Mouse (Mus musculus) intestine, embryonic 14.5 days (tissue): Measurements from ENCODE around the gene 9930022D16Rik. TPM values are rescaled to one million over a fixed set of nuclear protein-coding genes. Genes with fewer than 3 reads are reported as not detected.

Experiments used
- ATAC-seq: fragments of 200-750 bp; cut with Nextera tagmentation; replicated peaks from 2 replicates; pipeline ENCODE4 v1.8.0; 2017; ENCODE audit warnings: low read depth, moderate number of reproducible peaks, moderate TSS enrichment, moderate library complexity; ENCODE audit not compliant: low FRiP score, low TSS enrichment
- DNase-seq: peaks from one replicate; pipeline ENCODE4 v3.0.0-alpha.2; 2018; ENCODE audit warnings: low spot score
- H3K27ac ChIP-seq: fragments of 300-500 bp; sonication (generic); 2 replicates; pipeline ENCODE4 v1.5.1; 2014; ENCODE audit warnings: low read depth, mild to moderate bottlenecking, control low read depth
- H3K27me3 ChIP-seq: fragments of 300-500 bp; sonication (generic); replicated peaks from 2 replicates; pipeline ENCODE4 v1.6.1; 2014; ENCODE audit warnings: low read length, control low read depth; ENCODE audit not compliant: control insufficient read depth, insufficient read depth
- H3K36me3 ChIP-seq: fragments of 300-500 bp; sonication (generic); 2 replicates; pipeline ENCODE4 v1.6.1; 2014; ENCODE audit warnings: low read length, control low read depth; ENCODE audit not compliant: control insufficient read depth, insufficient read depth
- H3K4me1 ChIP-seq: fragments of 300-500 bp; sonication (generic); replicated peaks from 2 replicates; pipeline ENCODE4 v1.6.1; 2014; ENCODE audit warnings: low read length, control low read depth, mixed read lengths; ENCODE audit not compliant: control insufficient read depth, insufficient read depth
- H3K4me2 ChIP-seq: fragments of 300-500 bp; sonication (generic); 2 replicates; pipeline ENCODE4 v1.6.1; 2014; ENCODE audit warnings: low read length
- H3K4me3 ChIP-seq: fragments of 300-500 bp; sonication (generic); 2 replicates; pipeline ENCODE4 v1.5.1; 2014; ENCODE audit warnings: low read depth, low read length, control low read depth, mixed read lengths
- H3K9ac ChIP-seq: fragments of 300-500 bp; sonication (generic); 2 replicates; pipeline ENCODE4 v1.6.1; 2014; ENCODE audit warnings: mild to moderate bottlenecking, low read length
- H3K9me3 ChIP-seq: fragments of 300-500 bp; sonication (generic); 2 replicates; pipeline ENCODE4 v1.6.1; 2016; ENCODE audit warnings: low read length, control low read depth; ENCODE audit not compliant: control insufficient read depth
- WGBS: fragments of 180-500 bp; shearing (Covaris S2); extraction: QIAGEN DNeasy Blood & Tissue Kit; methylation state at CpG from one replicate; pipeline ENCODE4 v1.1.7; 2014; 5-methylcytosine and 5-hydroxymethylcytosine counted together
- polyA plus RNA-seq: library from polyadenylated mRNA; unstranded; fragments of >200 nt; fragmentation: Nextera tagmentation; extraction: Ambion mirVana; gene quantifications from 2 replicates; pipeline ENCODE4 v1.2.1, GENCODE M21; 2014

The 9930022D16Rik gene
- polyA plus RNA-seq, 1 experiment from 2014 or later, result not detected

DNA sequence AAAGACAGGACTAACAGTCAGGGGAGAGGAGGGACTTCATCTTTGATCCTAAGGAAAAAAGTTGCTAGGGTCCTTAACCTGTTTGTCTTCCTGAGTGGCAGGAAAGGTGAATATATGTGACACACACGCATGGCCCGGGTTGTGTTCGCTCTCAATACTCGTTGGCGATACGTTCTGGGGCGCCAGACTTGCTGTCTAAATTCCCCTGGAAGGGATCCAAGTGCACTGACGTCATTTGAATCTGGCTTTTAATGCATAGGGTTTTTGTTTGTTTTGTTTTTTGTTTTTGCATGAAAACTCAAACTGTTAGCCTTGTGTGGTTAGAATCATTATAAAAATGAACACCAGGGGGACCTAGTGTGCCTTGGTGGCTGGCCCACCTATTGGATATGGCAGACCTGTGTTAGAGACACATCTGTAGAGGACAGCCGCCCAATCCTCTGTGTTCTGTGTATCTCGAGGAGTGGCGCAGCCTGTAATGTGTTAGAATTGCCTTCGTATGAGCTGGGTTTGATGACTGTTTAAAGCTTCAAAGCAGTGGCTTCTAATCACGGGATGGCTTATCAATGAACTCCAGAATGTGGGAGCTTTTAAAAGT lies 31.8 kb downstream of the 9930022D16Rik start:
- Histone ChIP-seq H3K27me3 (no peaks in the 10 kb centered on the region), H3K36me3 (no peaks in the 10 kb centered on the region), H3K9ac (no peak overlapping the region), H3K9me3 (no peaks in the 10 kb centered on the region), H3K4me2 (no peak overlapping the region), H3K4me1 (no peaks in the 10 kb centered on the region; the same call in 1 of the 2 replicates), H3K27ac (no peak overlapping the region), H3K4me3 (no peak overlapping the region)
- DNase-seq (peak; percentile 57), ATAC-seq (0 out of 2 replicates have a peak, but pooled peaks have one; percentile 58)
- WGBS, result 50% methylated on average over 13 of the region's 13 CpGs

DNA sequence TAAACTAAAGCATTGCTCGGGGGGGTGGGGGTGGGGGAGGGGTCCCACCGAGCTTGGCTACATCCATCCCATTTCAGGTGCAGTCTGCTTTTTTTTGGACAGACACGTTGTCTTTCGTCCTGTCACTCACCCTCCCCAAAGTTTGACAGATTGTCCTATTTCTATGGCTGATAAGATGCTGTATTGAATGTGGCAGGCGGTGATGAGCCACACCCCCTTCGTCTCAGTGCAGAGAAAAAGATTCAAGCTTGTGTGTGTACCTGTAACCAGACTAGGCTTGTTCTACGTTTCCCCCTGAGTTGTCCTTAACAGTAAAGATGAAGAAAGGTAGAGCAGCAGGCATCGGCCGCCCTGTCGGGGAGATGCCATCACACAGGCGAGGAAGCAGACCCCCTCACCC lies 37.5 kb downstream of the 9930022D16Rik start:
- WGBS, result 83% methylated on average over 11 of the region's 11 CpGs
- H3K4me1 ChIP-seq, result no peaks in the 10 kb centered on the region
- ATAC-seq, result no peak

DNA sequence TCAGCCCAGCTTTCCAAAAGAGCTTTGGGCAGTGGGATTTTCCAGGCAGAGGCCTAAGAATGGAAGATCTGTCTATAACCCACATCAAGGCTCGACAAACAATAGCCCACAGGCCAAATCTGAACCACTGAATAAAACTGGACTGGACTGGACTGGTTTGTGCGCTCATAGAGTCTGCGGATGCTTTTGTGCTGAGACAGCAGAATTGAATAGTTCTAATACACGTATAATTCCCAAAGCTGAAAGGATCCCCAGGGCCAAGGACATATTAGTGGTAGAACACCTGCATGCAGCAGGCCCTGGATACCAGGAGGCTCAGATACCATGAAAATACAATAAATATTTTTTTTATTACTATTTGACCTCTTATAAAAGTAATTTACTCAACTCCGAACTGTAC lies 42.5 kb downstream of the 9930022D16Rik start:
- H3K9me3 ChIP-seq, result no peaks in the 10 kb centered on the region
- WGBS, result 89% methylated on average over 5 of the region's 5 CpGs

More for the DNA sequence above, 37.5 kb downstream of the 9930022D16Rik start:
- H3K4me2 ChIP-seq, result no peak overlapping the region
- no peak overlapping the region for H3K9ac ChIP-seq
- H3K27me3 ChIP-seq, result no peaks in the 10 kb centered on the region
- H3K36me3 ChIP-seq, result peaks cover 9% of the 10 kb centered on the region; the same call in 1 of the 2 replicates
- no peak overlapping the region for H3K4me3 ChIP-seq
- H3K9me3 ChIP-seq, result no peaks in the 10 kb centered on the region
- H3K27ac ChIP-seq, result no peak overlapping the region
- no peak for DNase-seq

DNA sequence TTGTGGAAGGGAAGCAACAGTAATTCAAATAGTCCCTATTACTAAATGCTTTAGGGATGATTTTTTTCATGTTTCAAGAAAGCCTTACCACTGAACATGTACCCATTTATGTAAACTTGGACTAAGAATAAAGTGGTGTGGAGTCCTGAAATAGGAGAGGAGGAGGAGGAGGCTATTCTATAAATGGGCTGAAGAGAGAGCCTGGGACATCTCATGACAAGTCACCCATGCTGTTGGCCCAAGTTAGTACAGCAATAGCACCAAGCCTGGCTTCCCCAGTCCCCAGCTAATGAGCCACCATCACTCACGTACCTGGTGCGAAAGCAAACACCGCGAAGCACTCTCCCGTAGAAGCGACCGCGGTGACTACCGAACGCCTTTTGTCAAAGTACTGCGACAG lies 44.4 kb downstream of the 9930022D16Rik start:
- Histone ChIP-seq H3K9ac (no peak overlapping the region), H3K4me1 (no peaks in the 10 kb centered on the region), H3K4me3 (no peak overlapping the region), H3K4me2 (no peak overlapping the region), H3K9me3 (no peaks in the 10 kb centered on the region), H3K27me3 (no peaks in the 10 kb centered on the region), H3K27ac (no peak overlapping the region), H3K36me3 (peaks cover under 1% of the 10 kb centered on the region; the same call in 1 of the 2 replicates)
- 92% methylated on average over 11 of the region's 11 CpGs for WGBS
- DNase-seq (no peak), ATAC-seq (no peak)

More for the DNA sequence above, 42.5 kb downstream of the 9930022D16Rik start:
- H3K4me2 ChIP-seq, result no peak overlapping the region
- no peak overlapping the region for H3K27ac ChIP-seq
- no peaks in the 10 kb centered on the region for H3K27me3 ChIP-seq
- H3K36me3 ChIP-seq, result peaks cover 9% of the 10 kb centered on the region; the same call in 1 of the 2 replicates
- H3K4me3 ChIP-seq, result no peak overlapping the region
- H3K4me1 ChIP-seq, result no peaks in the 10 kb centered on the region
- no peak overlapping the region for H3K9ac ChIP-seq
- ATAC-seq (no peak), DNase-seq (no peak)

DNA sequence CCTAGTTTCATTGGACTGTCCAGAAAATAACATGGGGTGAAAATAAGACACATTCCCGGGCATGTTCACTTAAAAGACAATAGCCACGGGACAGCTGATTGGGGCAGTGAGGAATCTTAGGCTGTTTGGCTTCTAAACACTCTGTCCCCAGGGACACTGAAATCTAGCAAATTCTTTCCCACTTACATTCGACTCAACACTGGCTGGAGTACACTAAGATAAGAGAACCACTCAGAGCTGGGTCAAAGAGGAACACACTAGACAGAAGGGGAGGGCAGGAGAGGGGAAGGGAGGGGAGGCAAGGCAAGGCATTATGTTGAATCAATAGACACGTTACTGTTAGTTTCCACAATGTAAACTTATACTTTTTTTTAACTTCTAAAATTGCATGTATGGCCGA lies 46.9 kb downstream of the 9930022D16Rik start:
- H3K36me3 ChIP-seq, result no peaks in the 10 kb centered on the region
- H3K27ac ChIP-seq, result no peak overlapping the region
- H3K4me3 ChIP-seq, result no peak overlapping the region
- no peak overlapping the region for H3K4me2 ChIP-seq
- WGBS, result 68% methylated on average over 5 of the region's 5 CpGs
- H3K9me3 ChIP-seq, result no peaks in the 10 kb centered on the region
- DNase-seq, result no peak
- H3K27me3 ChIP-seq, result no peaks in the 10 kb centered on the region
- no peak for ATAC-seq
- H3K4me1 ChIP-seq, result no peaks in the 10 kb centered on the region
- H3K9ac ChIP-seq, result no peak overlapping the region

DNA sequence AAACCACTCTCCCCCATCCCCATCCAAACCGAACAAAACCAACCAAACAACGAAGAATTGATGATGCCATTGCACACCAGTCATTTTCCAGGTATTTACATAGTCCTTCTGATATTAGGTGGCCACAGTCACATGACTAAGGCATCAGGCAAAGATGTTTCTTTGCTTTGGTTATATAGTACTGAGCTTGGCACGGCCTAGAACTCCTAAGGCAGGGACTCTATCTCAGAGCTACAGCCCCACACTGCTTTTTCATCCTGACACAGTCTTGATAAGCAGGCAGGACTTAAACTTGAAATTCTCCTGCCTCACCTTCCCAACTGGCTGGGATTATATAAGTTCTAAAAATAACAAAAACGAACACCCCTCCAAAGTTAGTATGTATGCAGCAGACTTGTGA lies 51.4 kb downstream of the 9930022D16Rik start:
- Histone ChIP-seq H3K4me3 (no peak overlapping the region), H3K27me3 (no peaks in the 10 kb centered on the region), H3K9ac (no peak overlapping the region), H3K4me1 (no peaks in the 10 kb centered on the region), H3K4me2 (no peak overlapping the region), H3K27ac (no peak overlapping the region), H3K9me3 (no peaks in the 10 kb centered on the region), H3K36me3 (no peaks in the 10 kb centered on the region)
- DNase-seq (no peak), ATAC-seq (no peak)
- 90% methylated on average over 4 of the region's 4 CpGs for WGBS

DNA sequence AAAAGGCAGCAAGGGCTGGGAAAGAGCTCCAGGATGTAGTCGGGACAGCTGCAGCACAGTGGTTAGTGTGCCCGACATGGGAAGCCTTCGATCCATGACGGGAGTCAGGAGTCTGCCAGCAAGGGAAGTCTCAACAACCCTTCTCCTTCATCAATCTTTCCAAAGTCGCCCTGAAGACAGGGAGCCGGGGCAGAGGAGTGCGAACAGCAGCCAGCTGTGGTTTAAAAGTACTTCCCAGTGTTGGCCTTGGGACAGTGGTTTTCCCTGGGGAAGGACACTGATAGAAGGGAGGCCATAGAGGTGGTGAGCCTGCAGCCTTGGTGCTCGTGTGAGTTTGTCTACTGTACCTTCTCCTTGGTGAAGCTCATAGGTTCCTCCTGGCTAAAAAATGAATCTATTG lies 53.3 kb downstream of the 9930022D16Rik start:
- ATAC-seq, result no peak

DNA sequence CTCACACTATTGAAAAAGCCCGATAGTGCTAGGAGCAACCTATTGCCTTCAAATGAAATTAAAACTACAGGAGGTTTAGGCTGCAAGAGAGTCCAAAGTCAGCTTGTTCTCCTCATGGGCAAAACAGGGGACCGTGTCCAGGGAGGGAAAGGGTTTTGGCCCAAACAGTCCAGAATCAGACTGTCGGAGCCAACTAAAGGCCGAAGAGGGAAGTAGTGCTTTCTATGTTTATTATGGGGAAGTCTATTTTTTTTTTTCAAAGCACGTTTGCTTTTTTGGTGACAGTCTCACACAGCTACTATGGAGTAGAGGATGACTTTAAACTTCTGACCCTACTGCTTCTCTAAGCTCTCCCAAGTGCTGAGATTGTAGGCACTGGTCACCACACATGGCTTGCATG lies 54.4 kb downstream of the 9930022D16Rik start:
- Histone ChIP-seq H3K4me1 (no peaks in the 10 kb centered on the region; the same call in 1 of the 2 replicates), H3K4me3 (no peak overlapping the region), H3K9ac (no peak overlapping the region), H3K27me3 (peaks cover 10% of the 10 kb centered on the region; the same call in 1 of the 2 replicates), H3K4me2 (no peak overlapping the region), H3K9me3 (no peaks in the 10 kb centered on the region), H3K27ac (no peak overlapping the region), H3K36me3 (no peaks in the 10 kb centered on the region)
- ATAC-seq, result no peak
- DNase-seq, result no peak
- 77% methylated on average over 5 of the region's 5 CpGs for WGBS

More for the DNA sequence above, 53.3 kb downstream of the 9930022D16Rik start:
- no peak for DNase-seq
- Histone ChIP-seq H3K9ac (no peak overlapping the region), H3K4me2 (no peak overlapping the region), H3K27me3 (peaks cover 9% of the 10 kb centered on the region; the same call in 1 of the 2 replicates), H3K9me3 (no peaks in the 10 kb centered on the region), H3K4me3 (no peak overlapping the region), H3K4me1 (no peaks in the 10 kb centered on the region; the same call in 1 of the 2 replicates), H3K36me3 (no peaks in the 10 kb centered on the region), H3K27ac (no peak overlapping the region)
- WGBS, result 61% methylated on average over 8 of the region's 8 CpGs
